Mouse (Mus musculus) G1E (cell line): ENCODE data around the gene Foxo3.

Source experiments
- CTCF ChIP-seq: IDR thresholded peaks from 2 replicates; pipeline ENCODE4 v1.5.1; 2012; ENCODE audit warnings: low read depth, low read length, inconsistent platforms, mixed read lengths
- GATA1 ChIP-seq: IDR thresholded peaks from 2 replicates; pipeline ENCODE4 v1.6.1; 2012; ENCODE audit warnings: borderline replicate concordance, low read length, inconsistent platforms, mixed read lengths

DNA sequence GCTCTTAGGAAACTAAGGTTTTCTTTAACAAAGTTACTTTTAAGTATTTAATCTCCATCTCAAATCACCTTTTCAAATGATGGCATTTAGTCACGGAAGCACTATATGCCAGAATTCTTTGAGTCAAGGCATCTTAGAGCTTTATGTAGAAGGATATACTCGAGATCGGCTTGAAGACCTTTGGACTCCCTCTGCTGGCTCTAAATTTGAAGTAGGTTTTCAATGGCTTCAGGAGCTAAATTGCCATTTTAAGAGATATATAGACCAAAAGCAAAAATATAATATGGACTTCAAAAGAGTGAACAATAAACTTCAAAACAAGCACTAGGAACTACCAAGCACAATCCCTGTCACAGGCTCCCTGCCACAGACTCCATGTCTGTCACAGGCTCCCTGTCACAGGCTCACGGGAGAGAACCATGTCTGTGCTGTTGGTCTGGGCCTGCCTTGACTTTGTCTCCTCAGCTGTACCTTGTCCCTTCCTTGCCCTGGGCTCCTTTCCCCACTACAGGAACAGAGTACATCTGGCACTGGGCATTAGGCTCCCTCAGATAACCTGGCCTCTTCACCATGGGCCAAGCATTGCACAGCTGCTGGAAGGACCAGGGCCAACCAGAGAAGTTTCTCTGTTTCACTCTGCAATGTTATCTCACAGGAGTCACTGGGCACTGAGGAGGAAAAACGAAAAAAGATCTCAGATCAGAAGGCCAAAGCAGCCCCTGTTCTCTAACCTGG lies 8.6 kb downstream of the Foxo3 start:
- TF ChIP-seq CTCF (no peak), GATA1 (no peak)
